Mouse (Mus musculus) midbrain, embryonic 15.5 days (tissue): ENCODE measurements around the gene Otol1. TPM values are rescaled to one million over a fixed set of nuclear protein-coding genes. Genes with fewer than 3 reads are reported as not detected.

Experiments used
- polyA plus RNA-seq: library from polyadenylated mRNA; unstranded; fragments of >200 nt; fragmentation: Nextera tagmentation; extraction: Ambion mirVana; gene quantifications from 2 replicates; pipeline ENCODE4 v1.2.1, GENCODE M21; 2015

The Otol1 gene
- polyA plus RNA-seq, 1 experiment from 2014 or later = not detected

Other genes with a start within 250 kb of the Otol1 start
- gene Sptssb, start 147.7 kb upstream of the Otol1 start, polyA plus RNA-seq = 0.45 and 0.59 TPM in 2 replicates